Comparison of ENCODE assay signal across 9 mouse cellular contexts in the genomic region with DNA sequence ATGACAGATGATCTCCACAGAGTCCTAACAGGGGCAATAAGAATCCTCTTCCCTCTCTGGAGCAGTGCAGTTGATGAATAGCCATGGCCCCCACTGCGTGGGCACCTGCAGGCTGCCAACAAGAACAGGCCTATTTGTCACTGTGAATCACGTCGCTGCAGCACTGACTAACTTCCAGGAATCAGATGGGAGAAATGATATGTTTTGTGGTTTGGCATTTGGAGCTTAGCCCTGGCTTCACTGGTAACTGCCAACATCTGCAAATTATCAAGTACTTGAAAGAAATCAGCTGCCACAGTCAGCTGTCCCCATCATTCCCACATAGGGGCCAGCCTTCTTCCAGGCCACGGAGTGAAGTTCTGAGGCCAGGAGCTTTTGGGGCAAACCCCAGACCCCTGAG.
DNase-seq lines count a peak whose midpoint lies in the region; ATAC-seq and TF ChIP-seq lines count a peak whose summit lies in the region.
"Had no signal": no experiment of that assay in that cellular context is flagged by ENCODE, and none has a peak within 500 bp of the region (broad histone marks: within the 10 kb centered on the region; RNA-seq: fewer than 3 reads in every experiment).

No protein-coding gene starts in this region.

- H3K4me3 ChIP-seq in hindbrain, embryonic 12.5 days: no peak overlapping the region
- no peak overlapping the region for H3K4me3 ChIP-seq in hindbrain, embryonic 10.5 days
- no peak overlapping the region for H3K4me3 ChIP-seq in hindbrain, postnatal 0 days (ENCODE audit: low read length)
- H3K4me3 ChIP-seq in thymus, adult 2 months (ENCODE audit: control insufficient read depth, insufficient read depth, low read length): no peak overlapping the region

- H3K36me3 ChIP-seq in hindbrain, embryonic 12.5 days: no peaks in the 10 kb centered on the region
- H3K36me3 ChIP-seq in hindbrain, embryonic 10.5 days: no peaks in the 10 kb centered on the region
- H3K36me3 ChIP-seq in hindbrain, postnatal 0 days (ENCODE audit: insufficient read depth, low read length): no peaks in the 10 kb centered on the region
- H3K36me3 ChIP-seq in thymus, adult 2 months (ENCODE audit: control insufficient read depth, insufficient read depth, low read length): no peaks in the 10 kb centered on the region

- no peak for DNase-seq in hindbrain, embryonic 10.5 days (ENCODE audit: low spot score)
- DNase-seq in 416B (ENCODE audit: low read depth): peak; percentile 83
- DNase-seq in adrenal gland, postnatal 25 days: peak; percentile 43
- DNase-seq in hindbrain, postnatal 0 days (ENCODE audit: low spot score): peak; percentile 30
- DNase-seq in thymus, adult 2 months: no peak
- DNase-seq in heart, adult 8-10 months (ENCODE audit: low spot score): no peak
- DNase-seq in thymus, postnatal 0 days (ENCODE audit: low spot score): no peak

- no peak for TF ChIP-seq CTCF in hindbrain, postnatal 0 days (IDR thresholded peaks at IDR 0.05; ENCODE audit: low read depth)
- no peak for TF ChIP-seq CTCF in thymus, adult 2 months (IDR thresholded peaks at IDR 0.05; ENCODE audit: borderline replicate concordance, control insufficient read depth, extremely low read depth, insufficient read depth, low read length, poor library complexity)

- TF ChIP-seq POLR2A in thymus, adult 2 months (IDR thresholded peaks at IDR 0.05; ENCODE audit: control insufficient read depth, extremely low read depth, insufficient read depth, low read length, poor library complexity): no peak

- peaks cover 8% of the 10 kb centered on the region; the same call in 1 of the 2 replicates for H3K4me1 ChIP-seq in hindbrain, embryonic 12.5 days
- no peaks in the 10 kb centered on the region for H3K4me1 ChIP-seq in hindbrain, embryonic 10.5 days (replicated peaks)
- 0 out of 2 replicates have a peak, but pooled peaks cover 5% of the 10 kb centered on the region for H3K4me1 ChIP-seq in hindbrain, postnatal 0 days (ENCODE audit: insufficient read depth, low read length)
- H3K4me1 ChIP-seq in thymus, adult 2 months (replicated peaks; ENCODE audit: control insufficient read depth, insufficient read depth, low read length): peaks cover 36% of the 10 kb centered on the region

- no peak for ATAC-seq in hindbrain, embryonic 12.5 days (ENCODE audit: low FRiP score)
- ATAC-seq in hindbrain, postnatal 0 days: no peak

- H3K9me3 ChIP-seq in hindbrain, embryonic 12.5 days (replicated peaks): no peaks in the 10 kb centered on the region
- no peaks in the 10 kb centered on the region for H3K9me3 ChIP-seq in hindbrain, embryonic 10.5 days
- no peaks in the 10 kb centered on the region for H3K9me3 ChIP-seq in hindbrain, postnatal 0 days (ENCODE audit: low read length)

- no peak overlapping the region for H3K4me2 ChIP-seq in hindbrain, embryonic 12.5 days (replicated peaks)
- H3K4me2 ChIP-seq in hindbrain, postnatal 0 days (ENCODE audit: low read depth, low read length): no peak overlapping the region
- H3K4me2 ChIP-seq: midbrain, embryonic 11.5 days had no signal

- H3K9ac ChIP-seq in hindbrain, embryonic 12.5 days: no peak overlapping the region
- H3K9ac ChIP-seq in hindbrain, postnatal 0 days (replicated peaks; ENCODE audit: low read length): no peak overlapping the region

- 0 out of 2 replicates have a peak overlapping the region, but pooled peaks have one; percentile 35 for H3K27ac ChIP-seq in hindbrain, embryonic 12.5 days
- H3K27ac ChIP-seq in hindbrain, embryonic 10.5 days: no peak overlapping the region
- no peak overlapping the region for H3K27ac ChIP-seq in hindbrain, postnatal 0 days
- no peak overlapping the region for H3K27ac ChIP-seq in thymus, adult 2 months (ENCODE audit: control insufficient read depth, insufficient read depth, low read length)

- 69% methylated on average over 4 of the region's 4 CpGs for WGBS in hindbrain, embryonic 12.5 days
- 71% methylated on average over 4 of the region's 4 CpGs for WGBS in hindbrain, embryonic 10.5 days
- 47% methylated on average over 4 of the region's 4 CpGs for WGBS in hindbrain, postnatal 0 days
- 28% methylated on average over 4 of the region's 4 CpGs for WGBS in thymus, adult 2 months

- H3K27me3 ChIP-seq in hindbrain, embryonic 12.5 days: no peaks in the 10 kb centered on the region
- H3K27me3 ChIP-seq in hindbrain, embryonic 10.5 days (ENCODE audit: insufficient read depth, poor library complexity, severe bottlenecking): no peaks in the 10 kb centered on the region
- no peaks in the 10 kb centered on the region for H3K27me3 ChIP-seq in hindbrain, postnatal 0 days (ENCODE audit: insufficient read depth, low read length)
- no peaks in the 10 kb centered on the region for H3K27me3 ChIP-seq in thymus, adult 2 months (ENCODE audit: control insufficient read depth, insufficient read depth, low read length)

Comparison
In these comparisons a context has a peak if more than half of its experiments do, and no peak if none do; other contexts are left out.
1. DNase-seq: peak in 416B (single experiment), adrenal gland, postnatal 25 days (single experiment) and hindbrain, postnatal 0 days (single experiment); none in hindbrain, embryonic 10.5 days (single experiment), thymus, adult 2 months (single experiment), heart, adult 8-10 months (single experiment) and thymus, postnatal 0 days (single experiment).